Mouse (Mus musculus) liver, adult 2 months (tissue): ENCODE measurements at regions not wholly inside any gene's neighbourhood (a gene's known extent, or its start where the extent isn't known, plus 50 kb on each side); places are given as distances from the start of the nearest gene placed in this dataset.

ENCODE experiments used
- DNase-seq: peaks from one replicate; pipeline ENCODE4 v3.0.0-alpha.2; 2011; ENCODE audit warnings: low read depth, low spot score; ENCODE audit errors: extremely low read depth
- H3K27ac ChIP-seq: fragments of 200-500 bp; replicated peaks from 2 replicates; pipeline ENCODE4 v1.5.1; 2012; ENCODE audit warnings: low read depth, mild to moderate bottlenecking, control low read depth, inconsistent platforms, low read length; ENCODE audit not compliant: insufficient read depth
- H3K27me3 ChIP-seq: fragments of 200-500 bp; 2 replicates; pipeline ENCODE4 v1.6.1; 2012; ENCODE audit warnings: mild to moderate bottlenecking, moderate library complexity, low read length, inconsistent platforms; ENCODE audit not compliant: control insufficient read depth, insufficient read depth
- H3K36me3 ChIP-seq: fragments of 200-500 bp; 2 replicates; pipeline ENCODE4 v1.6.1; 2012; ENCODE audit warnings: low read length, inconsistent platforms; ENCODE audit not compliant: control insufficient read depth, insufficient read depth
- H3K4me1 ChIP-seq: fragments of 200-500 bp; 2 replicates; pipeline ENCODE4 v1.6.1; 2011; ENCODE audit warnings: low read length; ENCODE audit not compliant: control insufficient read depth, insufficient read depth
- H3K4me3 ChIP-seq: fragments of 200-500 bp; 2 replicates; pipeline ENCODE4 v1.5.1; 2011; ENCODE audit warnings: low read depth, mild to moderate bottlenecking, control low read depth, low read length, moderate library complexity; ENCODE audit not compliant: insufficient read depth
- H3K79me2 ChIP-seq: fragments of 200-500 bp; 2 replicates; pipeline ENCODE4 v1.6.1; 2012; ENCODE audit warnings: inconsistent platforms, mild to moderate bottlenecking, low read length, moderate library complexity; ENCODE audit not compliant: control insufficient read depth, insufficient read depth
- H3K9ac ChIP-seq: fragments of 200-500 bp; 2 replicates; pipeline ENCODE4 v1.6.1; 2012; ENCODE audit warnings: low read depth, mild to moderate bottlenecking, control low read depth, inconsistent platforms, low read length
- CTCF ChIP-seq: fragments of 200-500 bp; IDR thresholded peaks from 2 replicates; pipeline ENCODE4 v1.5.1; 2011; ENCODE audit warnings: low read depth, low read length, control low read depth
- POLR2A ChIP-seq: fragments of 200-500 bp; IDR thresholded peaks from 2 replicates; pipeline ENCODE4 v1.6.1; 2011; ENCODE audit warnings: low read length, control low read depth; ENCODE audit not compliant: insufficient read depth; ENCODE audit errors: extremely low read depth
- WGBS: fragments of 180-500 bp; shearing (Covaris S2); methylation state at CpG from one replicate; pipeline ENCODE4 v1.1.7; 2018; 5-methylcytosine and 5-hydroxymethylcytosine counted together

- H3K4me3 ChIP-seq = no peak overlapping the region
- no peaks in the 10 kb centered on the region for H3K36me3 ChIP-seq
- peak; percentile 23 for DNase-seq
- no peak for TF ChIP-seq CTCF
- TF ChIP-seq POLR2A = no peak
- H3K27me3 ChIP-seq = no peaks in the 10 kb centered on the region
- 93% methylated on average over 9 of the region's 9 CpGs for WGBS
- no peaks in the 10 kb centered on the region for H3K79me2 ChIP-seq
- no peak overlapping the region for H3K27ac ChIP-seq
- H3K9ac ChIP-seq = no peak overlapping the region
- peaks cover 3% of the 10 kb centered on the region; the same call in 1 of the 2 replicates for H3K4me1 ChIP-seq
These were observed 205.5 kb downstream of the Plk2 start for GRCm38 (mm10) chr13:110600377-110600776.

DNA sequence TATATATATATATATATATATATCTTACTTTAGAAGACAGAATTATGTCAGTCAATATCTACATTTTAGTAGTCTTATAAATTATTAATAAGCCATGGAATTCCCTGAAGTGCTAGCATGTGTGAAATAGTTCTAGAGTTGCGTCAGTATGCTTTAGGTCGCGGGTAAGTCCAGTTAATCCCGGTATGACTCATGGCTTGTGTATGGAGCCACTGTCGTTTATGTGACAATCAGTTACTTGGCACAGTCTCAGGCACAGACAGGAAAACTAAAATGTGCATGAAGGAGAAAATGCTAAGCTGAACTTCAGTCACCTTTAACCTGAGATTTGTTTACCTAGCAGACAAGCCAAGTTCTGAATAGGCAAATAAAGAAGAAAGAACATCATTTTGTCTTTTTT, 206.5 kb downstream of the Plk2 start:
- Histone ChIP-seq H3K27me3 (no peaks in the 10 kb centered on the region), H3K27ac (no peak overlapping the region), H3K4me1 (peaks cover 3% of the 10 kb centered on the region; the same call in 1 of the 2 replicates), H3K4me3 (no peak overlapping the region), H3K79me2 (no peaks in the 10 kb centered on the region), H3K9ac (no peak overlapping the region), H3K36me3 (no peaks in the 10 kb centered on the region)
- DNase-seq = peak; percentile 81
- TF ChIP-seq CTCF = no peak
- 7% methylated on average over 5 of the region's 5 CpGs for WGBS

DNA sequence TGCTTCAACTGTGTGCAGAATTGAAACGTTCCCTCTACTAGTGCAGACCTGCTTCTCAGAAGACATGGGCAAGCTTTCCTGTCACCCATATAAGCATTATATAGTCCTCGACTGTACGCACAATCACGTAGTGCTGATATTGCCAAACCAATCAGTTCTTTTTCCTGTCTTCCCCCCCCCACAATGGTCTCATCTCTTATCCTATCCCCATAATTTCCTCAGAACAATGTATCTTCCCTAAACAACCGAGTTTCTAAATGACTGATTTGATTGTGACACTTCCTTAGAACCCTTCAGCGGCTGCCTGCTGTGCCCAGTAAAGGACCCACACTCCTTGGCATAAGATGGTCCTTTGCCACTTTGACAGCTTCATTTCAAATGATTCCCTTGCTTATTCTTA, 207.0 kb downstream of the Plk2 start:
- 72% methylated on average over 6 of the region's 6 CpGs for WGBS
- Histone ChIP-seq H3K36me3 (no peaks in the 10 kb centered on the region), H3K79me2 (no peaks in the 10 kb centered on the region), H3K27me3 (no peaks in the 10 kb centered on the region), H3K27ac (no peak overlapping the region), H3K4me1 (peaks cover 3% of the 10 kb centered on the region; the same call in 1 of the 2 replicates), H3K9ac (no peak overlapping the region), H3K4me3 (no peak overlapping the region)
- no peak for TF ChIP-seq POLR2A
- TF ChIP-seq CTCF = no peak
- peak; percentile 33 for DNase-seq

GRCm38 (mm10) chr13:110602894-110603293, 208.0 kb downstream of the Plk2 start:
- Histone ChIP-seq H3K36me3 (no peaks in the 10 kb centered on the region), H3K27me3 (no peaks in the 10 kb centered on the region), H3K27ac (no peak overlapping the region), H3K79me2 (no peaks in the 10 kb centered on the region), H3K4me3 (no peak overlapping the region), H3K9ac (no peak overlapping the region), H3K4me1 (peaks cover 3% of the 10 kb centered on the region; the same call in 1 of the 2 replicates)
- WGBS = 98% methylated on average over 1 of the region's 1 CpGs
- TF ChIP-seq POLR2A (no peak), CTCF (no peak)
- no peak for DNase-seq

GRCm38 (mm10) chr13:110619010-110619409, 224.2 kb downstream of the Plk2 start:
- Histone ChIP-seq H3K79me2 (no peaks in the 10 kb centered on the region), H3K27ac (no peak overlapping the region), H3K4me1 (no peaks in the 10 kb centered on the region), H3K9ac (no peak overlapping the region), H3K4me3 (no peak overlapping the region), H3K27me3 (no peaks in the 10 kb centered on the region), H3K36me3 (no peaks in the 10 kb centered on the region)
- no peak for TF ChIP-seq CTCF
- TF ChIP-seq POLR2A = no peak
- WGBS = 88% methylated on average over 6 of the region's 6 CpGs
- DNase-seq = no peak

GRCm38 (mm10) chr13:110627136-110627535, 232.3 kb downstream of the Plk2 start:
- H3K36me3 ChIP-seq = no peaks in the 10 kb centered on the region
- no peak overlapping the region for H3K4me3 ChIP-seq
- H3K4me1 ChIP-seq = 0 out of 2 replicates have a peak, but pooled peaks cover 2% of the 10 kb centered on the region
- H3K27ac ChIP-seq = no peak overlapping the region
- no peaks in the 10 kb centered on the region for H3K27me3 ChIP-seq
- H3K9ac ChIP-seq = no peak overlapping the region
- no peaks in the 10 kb centered on the region for H3K79me2 ChIP-seq
- 85% methylated on average over 6 of the region's 6 CpGs for WGBS
- DNase-seq = no peak
- TF ChIP-seq POLR2A (no peak), CTCF (no peak)
